Comparison of ENCODE assay signal across 11 mouse cellular contexts in genomic region chr11:62558961-62559646, GRCm38 (mm10). TPM values are rescaled to one million over a fixed set of nuclear protein-coding genes. Genes with fewer than 3 reads are reported as not detected.
A peak's percentile ranks its signal among the peaks of the same experiment; 100 is the strongest.
DNase-seq lines count a peak whose midpoint lies in the region; ATAC-seq and TF ChIP-seq lines count a peak whose summit lies in the region.
"Had no signal": no experiment of that assay in that cellular context is flagged by ENCODE, and none has a peak within 500 bp of the region (broad histone marks: within the 10 kb centered on the region; RNA-seq: fewer than 3 reads in every experiment).

No protein-coding gene starts in this region.

- peak; percentile 28 for DNase-seq in thymus, postnatal 14 days
- DNase-seq in thymus, adult 18-20 months: no peak
- peak; percentile 90 for DNase-seq in kidney, adult 18-20 months
- DNase-seq in urinary bladder, postnatal 14 days (ENCODE audit: low spot score): peak; percentile 69
- no peak for DNase-seq in layer of hippocampus, postnatal 25 days (ENCODE audit: extremely low spot score in 1 of 2, low spot score in 1 of 2)
- no peak for DNase-seq in spleen, postnatal 4 days (ENCODE audit: low spot score in 2 of 2)
- DNase-seq: layer of hippocampus, postnatal 36 days; thymus, postnatal 25 days had no signal

- no peak overlapping the region for H3K9ac ChIP-seq in hindbrain, embryonic 12.5 days

- ATAC-seq in hindbrain, embryonic 12.5 days (ENCODE audit: low FRiP score): no peak

- no peak overlapping the region for H3K4me3 ChIP-seq in bone marrow macrophage, adult 2 months (ENCODE audit: insufficient read depth, low read length)
- no peak overlapping the region for H3K4me3 ChIP-seq in hindbrain, embryonic 12.5 days
- H3K4me3 ChIP-seq: erythroblast, embryonic 14.5 days had no signal

- TF ChIP-seq CTCF in bone marrow macrophage, adult 2 months (IDR thresholded peaks at IDR 0.05; ENCODE audit: low read depth, low read length): no peak

- no peaks in the 10 kb centered on the region for H3K9me3 ChIP-seq in hindbrain, embryonic 12.5 days (replicated peaks)

- no peak overlapping the region for H3K4me2 ChIP-seq in hindbrain, embryonic 12.5 days (replicated peaks)

- no peak for TF ChIP-seq POLR2A in bone marrow macrophage, adult 2 months (IDR thresholded peaks at IDR 0.05; ENCODE audit: borderline replicate concordance, low read depth, low read length)

- WGBS in hindbrain, embryonic 12.5 days: 66% methylated on average over 6 of the region's 6 CpGs

- peaks cover 13% of the 10 kb centered on the region; the same call in 1 of the 2 replicates for H3K36me3 ChIP-seq in hindbrain, embryonic 12.5 days

- H3K27ac ChIP-seq in bone marrow macrophage, adult 2 months (ENCODE audit: insufficient read depth, low read depth, low read length): peak overlapping the region; percentile 0
- H3K27ac ChIP-seq in hindbrain, embryonic 12.5 days: no peak overlapping the region

- H3K4me1 ChIP-seq in bone marrow macrophage, adult 2 months (ENCODE audit: control insufficient read depth, insufficient read depth, low read length): peaks cover 11% of the 10 kb centered on the region
- peaks cover 17% of the 10 kb centered on the region for H3K4me1 ChIP-seq in hindbrain, embryonic 12.5 days

- H3K27me3 ChIP-seq in hindbrain, embryonic 12.5 days: no peaks in the 10 kb centered on the region

RNA-seq across cellular contexts. Expression of gene Ubb, which starts 8.1 kb away (rescaled TPM):
- 902 and 1,063 TPM in 2 replicates for polyA plus RNA-seq in bone marrow macrophage, adult 2 months (2012; ENCODE audit: insufficient read depth, insufficient read length, missing spikeins)
- 3,674 and 3,736 TPM in 2 replicates for polyA plus RNA-seq in hindbrain, embryonic 12.5 days (2016; fragmentation: Nextera tagmentation; extraction: Ambion mirVana)
- 1,000 to 10,000 TPM; 1,687 to 1,997 TPM for total RNA-seq in layer of hippocampus, postnatal 25 days (2021)

RNA-seq across cellular contexts. Expression of gene Trpv2, which starts 15.2 kb away (rescaled TPM):
- 107 and 114 TPM in 2 replicates for polyA plus RNA-seq in bone marrow macrophage, adult 2 months (2012; ENCODE audit: insufficient read depth, insufficient read length, missing spikeins)
- polyA plus RNA-seq in hindbrain, embryonic 12.5 days (2016; fragmentation: Nextera tagmentation; extraction: Ambion mirVana): 10.8 and 14.3 TPM in 2 replicates
- 10 to 100 TPM; 14.3 to 16.0 TPM for total RNA-seq in layer of hippocampus, postnatal 25 days (2021)

RNA-seq across cellular contexts. Expression of gene Cenpv, which starts 20.0 kb away (rescaled TPM):
- polyA plus RNA-seq in bone marrow macrophage, adult 2 months (2012; ENCODE audit: insufficient read depth, insufficient read length, missing spikeins): 6.2 and 8.5 TPM in 2 replicates
- 47.2 and 51.6 TPM in 2 replicates for polyA plus RNA-seq in hindbrain, embryonic 12.5 days (2016; fragmentation: Nextera tagmentation; extraction: Ambion mirVana)
- 10 to 100 TPM; 41.1 to 44.8 TPM for total RNA-seq in layer of hippocampus, postnatal 25 days (2021)

Comparison
In these comparisons a context has a peak if more than half of its experiments do, and no peak if none do; other contexts are left out.
1. DNase-seq: peak in thymus, postnatal 14 days (single experiment), kidney, adult 18-20 months (single experiment) and urinary bladder, postnatal 14 days (single experiment); none in thymus, adult 18-20 months (0 of 2), layer of hippocampus, postnatal 25 days (0 of 2) and spleen, postnatal 4 days (0 of 2).